Mouse (Mus musculus) monocyte, adult 5-6 weeks (primary cell): ENCODE measurements around the gene Gm20431. TPM values are rescaled to one million over a fixed set of nuclear protein-coding genes. Genes with fewer than 3 reads are reported as not detected.

Experiments used
- ATAC-seq: fragments of 153-309, 156-312 bp; replicated peaks from 2 replicates; pipeline ENCODE4 v1.8.0; 2017; ENCODE audit warnings: mild to moderate bottlenecking; ENCODE audit not compliant: low TSS enrichment, insufficient number of reproducible peaks, severe bottlenecking, poor library complexity, low FRiP score
- total RNA-seq: library from RNA; stranded (forward); fragments of 200-1000, 200-491, 200-594 nt; gene quantifications from 3 replicates; pipeline ENCODE4 v1.2.3, GENCODE M21; 2017

Gm20431 gene
- total RNA-seq, 1 experiment from 2014 or later, result not detected

GRCm38 (mm10) chr2:167640279-167640678, 21.0 kb downstream of the Gm20431 start:
- ATAC-seq, result no peak

GRCm38 (mm10) chr2:167634865-167635512, 26.3 kb downstream of the Gm20431 start:
- no peak for ATAC-seq

GRCm38 (mm10) chr2:167634338-167634770, 26.9 kb downstream of the Gm20431 start:
- peak; percentile 89 for ATAC-seq

- ATAC-seq, result no peak
Measured at GRCm38 (mm10) chr2:167633537-167633872, 27.8 kb downstream of the Gm20431 start.

- ATAC-seq, result no peak
Measured at GRCm38 (mm10) chr2:167632731-167633536, 28.4 kb downstream of the Gm20431 start.

GRCm38 (mm10) chr2:167631591-167632448, 29.5 kb downstream of the Gm20431 start, which contains the start of gene Ube2v1:
Gene Ube2v1, minus strand, starts transcription at chr2:167632095.
- ATAC-seq, result peak; percentile 46

GRCm38 (mm10) chr2:167631181-167631590, 30.1 kb downstream of the Gm20431 start:
- no peak for ATAC-seq

GRCm38 (mm10) chr2:167630421-167630820, 30.9 kb downstream of the Gm20431 start:
- no peak for ATAC-seq

- ATAC-seq, result no peak
Measured at GRCm38 (mm10) chr2:167629665-167630209, 31.6 kb downstream of the Gm20431 start.

- ATAC-seq, result no peak
Measured at GRCm38 (mm10) chr2:167628872-167629271, 32.4 kb downstream of the Gm20431 start.

GRCm38 (mm10) chr2:167627019-167627418, 34.3 kb downstream of the Gm20431 start:
- no peak for ATAC-seq

GRCm38 (mm10) chr2:167625670-167626069, 35.6 kb downstream of the Gm20431 start:
- ATAC-seq, result no peak

- no peak for ATAC-seq
Measured at GRCm38 (mm10) chr2:167624368-167625075, 36.8 kb downstream of the Gm20431 start.

GRCm38 (mm10) chr2:167622965-167623364, 38.3 kb downstream of the Gm20431 start:
- ATAC-seq, result no peak

GRCm38 (mm10) chr2:167622352-167622751, 38.9 kb downstream of the Gm20431 start:
- ATAC-seq, result no peak

- no peak for ATAC-seq
Measured at GRCm38 (mm10) chr2:167621255-167622087, 39.8 kb downstream of the Gm20431 start.

- ATAC-seq, result no peak
Measured at GRCm38 (mm10) chr2:167617472-167617871, 43.8 kb downstream of the Gm20431 start.
